Mouse (Mus musculus) liver, embryonic 16.5 days (tissue): ENCODE results near the gene Tle3. TPM values are rescaled to one million over a fixed set of nuclear protein-coding genes. Genes with fewer than 3 reads are reported as not detected.

ENCODE experiments used
- ATAC-seq: fragments of 200-750 bp; cut with Nextera tagmentation; 2 replicates; pipeline ENCODE4 v1.8.0; 2017; ENCODE audit warnings: low read depth, mild to moderate bottlenecking, moderate number of reproducible peaks, moderate library complexity
- H3K27ac ChIP-seq: fragments of 300-500 bp; sonication (generic); 2 replicates; pipeline ENCODE4 v1.5.1; 2014; ENCODE audit warnings: mild to moderate bottlenecking, low read length
- H3K27me3 ChIP-seq: fragments of 300-500 bp; sonication (generic); 2 replicates; pipeline ENCODE4 v1.6.1; 2014; ENCODE audit warnings: low read depth, low read length, mixed read lengths; ENCODE audit not compliant: control insufficient read depth, insufficient read depth
- H3K36me3 ChIP-seq: fragments of 300-500 bp; sonication (generic); 2 replicates; pipeline ENCODE4 v1.6.1; 2014; ENCODE audit warnings: mild to moderate bottlenecking; ENCODE audit not compliant: control insufficient read depth, insufficient read depth
- H3K4me1 ChIP-seq: fragments of 300-500 bp; sonication (generic); 2 replicates; pipeline ENCODE4 v1.6.1; 2014; ENCODE audit warnings: low read depth, low read length, mixed read lengths; ENCODE audit not compliant: control insufficient read depth
- H3K4me2 ChIP-seq: fragments of 300-500 bp; sonication (generic); 2 replicates; pipeline ENCODE4 v1.6.1; 2014; ENCODE audit warnings: low read depth, low read length, mixed read lengths
- H3K4me3 ChIP-seq: fragments of 300-500 bp; sonication (generic); 2 replicates; pipeline ENCODE4 v1.5.1; 2014; ENCODE audit warnings: low read depth, mild to moderate bottlenecking, low read length
- H3K9ac ChIP-seq: fragments of 300-500 bp; sonication (generic); 2 replicates; pipeline ENCODE4 v1.6.1; 2014; ENCODE audit warnings: low read depth, low read length
- H3K9me3 ChIP-seq: fragments of 300-500 bp; sonication (generic); replicated peaks from 2 replicates; pipeline ENCODE4 v1.6.1; 2016; ENCODE audit warnings: low read length; ENCODE audit not compliant: control insufficient read depth
- WGBS: fragments of 180-500 bp; shearing (Covaris S2); extraction: QIAGEN DNeasy Blood & Tissue Kit; methylation state at CpG from one replicate; pipeline ENCODE4 v1.1.7; 2014; ENCODE audit not compliant: insufficient replicate concordance; 5-methylcytosine and 5-hydroxymethylcytosine counted together
- polyA plus RNA-seq: library from polyadenylated mRNA; unstranded; fragments of >200 nt; fragmentation: Nextera tagmentation; extraction: Ambion mirVana; gene quantifications from 2 replicates; pipeline ENCODE4 v1.2.1, GENCODE M21; 2015

Tle3 gene
- polyA plus RNA-seq, 1 experiment from 2014 or later = 3.6 TPM

GRCm38 (mm10) chr9:61393847-61394246, 21.7 kb downstream of the Tle3 start:
- Histone ChIP-seq H3K4me2 (no peak overlapping the region), H3K27ac (no peak overlapping the region), H3K27me3 (no peaks in the 10 kb centered on the region), H3K9me3 (no peaks in the 10 kb centered on the region), H3K36me3 (no peaks in the 10 kb centered on the region), H3K4me1 (peaks cover 9% of the 10 kb centered on the region), H3K9ac (no peak overlapping the region), H3K4me3 (no peak overlapping the region)
- no peak for ATAC-seq
- WGBS = 79% methylated on average over 5 of the region's 5 CpGs

GRCm38 (mm10) chr9:61395071-61395470, 22.9 kb downstream of the Tle3 start:
- no peak overlapping the region for H3K4me3 ChIP-seq
- H3K27me3 ChIP-seq = no peaks in the 10 kb centered on the region
- H3K9me3 ChIP-seq = no peaks in the 10 kb centered on the region
- 74% methylated on average over 3 of the region's 3 CpGs for WGBS
- H3K4me1 ChIP-seq = peaks cover 6% of the 10 kb centered on the region
- ATAC-seq = no peak
- H3K27ac ChIP-seq = no peak overlapping the region
- no peak overlapping the region for H3K9ac ChIP-seq
- no peak overlapping the region for H3K4me2 ChIP-seq
- no peaks in the 10 kb centered on the region for H3K36me3 ChIP-seq

- no peaks in the 10 kb centered on the region for H3K9me3 ChIP-seq
- H3K27me3 ChIP-seq = no peaks in the 10 kb centered on the region
- no peak for ATAC-seq
- no peak overlapping the region for H3K27ac ChIP-seq
- 60% methylated on average over 13 of the region's 13 CpGs for WGBS
- H3K4me2 ChIP-seq = no peak overlapping the region
- no peaks in the 10 kb centered on the region for H3K36me3 ChIP-seq
- H3K9ac ChIP-seq = no peak overlapping the region
- peaks cover 4% of the 10 kb centered on the region for H3K4me1 ChIP-seq
- H3K4me3 ChIP-seq = no peak overlapping the region
Observed at GRCm38 (mm10) chr9:61396474-61396873, 24.3 kb downstream of the Tle3 start.

GRCm38 (mm10) chr9:61397130-61397529, 25.0 kb downstream of the Tle3 start:
- no peak overlapping the region for H3K9ac ChIP-seq
- H3K27me3 ChIP-seq = no peaks in the 10 kb centered on the region
- WGBS = 70% methylated on average over 4 of the region's 4 CpGs
- no peak for ATAC-seq
- no peak overlapping the region for H3K27ac ChIP-seq
- H3K9me3 ChIP-seq = no peaks in the 10 kb centered on the region
- H3K4me2 ChIP-seq = no peak overlapping the region
- H3K36me3 ChIP-seq = no peaks in the 10 kb centered on the region
- no peaks in the 10 kb centered on the region; the same call in none of the 2 replicates for H3K4me1 ChIP-seq
- no peak overlapping the region for H3K4me3 ChIP-seq

- ATAC-seq = no peak
- H3K4me2 ChIP-seq = no peak overlapping the region
- H3K4me3 ChIP-seq = no peak overlapping the region
- no peaks in the 10 kb centered on the region; the same call in 1 of the 2 replicates for H3K4me1 ChIP-seq
- no peaks in the 10 kb centered on the region for H3K9me3 ChIP-seq
- no peak overlapping the region for H3K27ac ChIP-seq
- WGBS = 83% methylated on average over 9 of the region's 9 CpGs
- no peak overlapping the region for H3K9ac ChIP-seq
- H3K36me3 ChIP-seq = no peaks in the 10 kb centered on the region
- H3K27me3 ChIP-seq = no peaks in the 10 kb centered on the region
Observed at GRCm38 (mm10) chr9:61398160-61398559, 26.0 kb downstream of the Tle3 start.

GRCm38 (mm10) chr9:61400132-61400531, 28.0 kb downstream of the Tle3 start:
- 76% methylated on average over 7 of the region's 7 CpGs for WGBS
- Histone ChIP-seq H3K9ac (no peak overlapping the region), H3K27ac (no peak overlapping the region), H3K36me3 (no peaks in the 10 kb centered on the region; the same call in 1 of the 2 replicates), H3K4me1 (no peaks in the 10 kb centered on the region; the same call in 1 of the 2 replicates), H3K4me2 (no peak overlapping the region), H3K27me3 (no peaks in the 10 kb centered on the region), H3K4me3 (no peak overlapping the region), H3K9me3 (no peaks in the 10 kb centered on the region)
- ATAC-seq = no peak

- WGBS = 68% methylated on average over 9 of the region's 9 CpGs
- H3K9me3 ChIP-seq = no peaks in the 10 kb centered on the region
- ATAC-seq = no peak
- H3K9ac ChIP-seq = no peak overlapping the region
- no peak overlapping the region for H3K4me3 ChIP-seq
- H3K4me1 ChIP-seq = no peaks in the 10 kb centered on the region; the same call in 1 of the 2 replicates
- no peak overlapping the region for H3K27ac ChIP-seq
- peaks cover 6% of the 10 kb centered on the region; the same call in 1 of the 2 replicates for H3K36me3 ChIP-seq
- H3K4me2 ChIP-seq = no peak overlapping the region
- no peaks in the 10 kb centered on the region for H3K27me3 ChIP-seq
Observed at GRCm38 (mm10) chr9:61401664-61402063, 29.5 kb downstream of the Tle3 start.

GRCm38 (mm10) chr9:61402268-61402667, 30.1 kb downstream of the Tle3 start:
- WGBS = 82% methylated on average over 4 of the region's 4 CpGs
- Histone ChIP-seq H3K9me3 (no peaks in the 10 kb centered on the region), H3K36me3 (peaks cover 7% of the 10 kb centered on the region; the same call in 1 of the 2 replicates), H3K4me3 (no peak overlapping the region), H3K9ac (no peak overlapping the region), H3K4me1 (no peaks in the 10 kb centered on the region), H3K27ac (no peak overlapping the region), H3K4me2 (no peak overlapping the region), H3K27me3 (no peaks in the 10 kb centered on the region)
- no peak for ATAC-seq

- Histone ChIP-seq H3K27ac (no peak overlapping the region), H3K27me3 (no peaks in the 10 kb centered on the region), H3K4me2 (no peak overlapping the region), H3K9ac (no peak overlapping the region), H3K4me1 (no peaks in the 10 kb centered on the region), H3K9me3 (no peaks in the 10 kb centered on the region), H3K4me3 (no peak overlapping the region), H3K36me3 (peaks cover 10% of the 10 kb centered on the region; the same call in 1 of the 2 replicates)
- ATAC-seq = no peak
- WGBS = 76% methylated on average over 5 of the region's 5 CpGs
Observed at GRCm38 (mm10) chr9:61402716-61403115, 30.6 kb downstream of the Tle3 start.
